Mouse (Mus musculus): ENCODE data around the gene Gm17079.

DNA sequence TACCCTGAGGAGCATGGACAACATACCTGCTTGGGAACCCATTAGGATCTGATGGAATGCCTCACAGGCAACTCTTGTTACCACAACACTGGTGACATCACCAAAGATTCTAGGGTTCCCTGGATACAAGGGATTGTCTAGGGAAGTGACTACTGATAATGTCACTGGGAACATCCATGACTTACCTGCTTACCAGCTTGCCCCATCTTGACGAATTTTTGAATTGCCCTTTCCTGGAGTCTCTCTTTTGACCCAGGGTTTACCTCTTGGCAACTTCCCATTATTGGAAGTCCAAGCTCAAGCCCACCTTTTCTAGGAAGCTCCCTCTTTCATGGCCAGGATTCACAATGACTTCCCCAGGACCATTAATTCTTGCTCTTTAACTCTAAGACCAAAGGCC is 21.8 kb upstream of the Gm17079 start, which contains the start of gene Gm5800:
- TF ChIP-seq CTCF (IDR thresholded peaks at IDR 0.05; ENCODE audit: borderline replicate concordance, insufficient read depth, low read depth, low read length) (no peak), POLR2A (IDR thresholded peaks at IDR 0.05; ENCODE audit: borderline replicate concordance, insufficient read depth, low read length) (no peak)

All from cerebellum, adult 2 months (tissue).